Mouse (Mus musculus) embryonic fibroblast, embryonic 13.5 days (primary cell): ENCODE data around the gene Fxyd2.

ENCODE experiments used
- CTCF ChIP-seq: IDR thresholded peaks from 2 replicates; pipeline ENCODE4 v1.5.1; 2011; ENCODE audit warnings: mild to moderate bottlenecking, control low read depth, low read length, moderate library complexity, borderline replicate concordance; ENCODE audit not compliant: insufficient read depth
- POLR2A ChIP-seq: IDR thresholded peaks from 2 replicates; pipeline ENCODE4 v1.6.1; 2011; ENCODE audit warnings: low read depth, mild to moderate bottlenecking, control low read depth, low read length, moderate library complexity

- TF ChIP-seq CTCF (no peak), POLR2A (no peak)
Observed at GRCm38 (mm10) chr9:45429392-45429791, 29.9 kb downstream of the Fxyd2 start.
